Mouse (Mus musculus) forebrain, embryonic 16.5 days (tissue): ENCODE measurements around the gene Anp32e. TPM values are rescaled to one million over a fixed set of nuclear protein-coding genes. Genes with fewer than 3 reads are reported as not detected.
"Not testable (repeated sequence)": the region's sequence is repeated elsewhere in the genome, so short reads cannot be mapped to it uniquely, and the experiment has no call there.

Experiments
- ATAC-seq: fragments of 200-750 bp; cut with Nextera tagmentation; 2 replicates; pipeline ENCODE4 v1.8.0; 2017; ENCODE audit warnings: mild to moderate bottlenecking, moderate library complexity
- H3K27ac ChIP-seq: fragments of 300-500 bp; sonication (generic); 2 replicates; pipeline ENCODE4 v1.5.1; 2014; ENCODE audit warnings: low read length, control low read depth
- H3K27me3 ChIP-seq: fragments of 300-500 bp; sonication (generic); replicated peaks from 2 replicates; pipeline ENCODE4 v1.6.1; 2014; ENCODE audit warnings: low read length; ENCODE audit not compliant: control insufficient read depth, insufficient read depth
- H3K36me3 ChIP-seq: fragments of 300-500 bp; sonication (generic); 2 replicates; pipeline ENCODE4 v1.6.1; 2014; ENCODE audit not compliant: control insufficient read depth, insufficient read depth
- H3K4me1 ChIP-seq: fragments of 300-500 bp; sonication (generic); replicated peaks from 2 replicates; pipeline ENCODE4 v1.6.1; 2014; ENCODE audit warnings: low read length; ENCODE audit not compliant: control insufficient read depth, insufficient read depth
- H3K4me2 ChIP-seq: fragments of 300-500 bp; sonication (generic); 2 replicates; pipeline ENCODE4 v1.6.1; 2014; ENCODE audit warnings: mild to moderate bottlenecking, low read length, control low read depth
- H3K4me3 ChIP-seq: fragments of 300-500 bp; sonication (generic); replicated peaks from 2 replicates; pipeline ENCODE4 v1.5.1; 2014; ENCODE audit warnings: mild to moderate bottlenecking, low read length, control low read depth
- H3K9ac ChIP-seq: fragments of 300-500 bp; sonication (generic); replicated peaks from 2 replicates; pipeline ENCODE4 v1.6.1; 2014; ENCODE audit warnings: low read depth, low read length, control low read depth
- H3K9me3 ChIP-seq: fragments of 300-500 bp; sonication (generic); 2 replicates; pipeline ENCODE4 v1.6.1; 2016; ENCODE audit warnings: low read length; ENCODE audit not compliant: control insufficient read depth
- WGBS: fragments of 180-500 bp; shearing (Covaris S2); extraction: QIAGEN DNeasy Blood & Tissue Kit; methylation state at CpG from one replicate; pipeline ENCODE4 v1.1.7; 2014; 5-methylcytosine and 5-hydroxymethylcytosine counted together
- polyA plus RNA-seq: library from polyadenylated mRNA; unstranded; fragments of >200 nt; fragmentation: Nextera tagmentation; extraction: Ambion mirVana; gene quantifications from 2 replicates; pipeline ENCODE4 v1.2.1, GENCODE M21; 2015

Anp32e gene
- polyA plus RNA-seq, 1 experiment from 2014 or later = 185 TPM

- not testable (repeated sequence) for H3K9ac ChIP-seq, H3K4me1 ChIP-seq, H3K4me3 ChIP-seq, ATAC-seq, H3K27ac ChIP-seq, H3K27me3 ChIP-seq, H3K4me2 ChIP-seq, H3K9me3 ChIP-seq, H3K36me3 ChIP-seq
- WGBS = 63% methylated on average over 2 of the region's 2 CpGs
Observed at GRCm38 (mm10) chr3:95920532-95920931, 8.5 kb upstream of the Anp32e start.

- not testable (repeated sequence) for H3K27me3 ChIP-seq, ATAC-seq, H3K4me2 ChIP-seq, H3K4me1 ChIP-seq, H3K36me3 ChIP-seq, H3K27ac ChIP-seq, H3K4me3 ChIP-seq, H3K9ac ChIP-seq, H3K9me3 ChIP-seq
- 93% methylated on average over 7 of the region's 7 CpGs for WGBS
Observed at GRCm38 (mm10) chr3:95923429-95923828, 5.6 kb upstream of the Anp32e start.

- Histone ChIP-seq H3K27me3 (no peaks in the 10 kb centered on the region), H3K9me3 (no peaks in the 10 kb centered on the region), H3K4me3 (no peak overlapping the region), H3K9ac (no peak overlapping the region), H3K4me2 (no peak overlapping the region), H3K27ac (no peak overlapping the region), H3K36me3 (no peaks in the 10 kb centered on the region), H3K4me1 (peaks cover 5% of the 10 kb centered on the region; the same call in 1 of the 2 replicates)
- ATAC-seq = no peak
- 67% methylated on average over 4 of the region's 4 CpGs for WGBS
Observed at GRCm38 (mm10) chr3:95924185-95924584, 4.9 kb upstream of the Anp32e start.

- H3K9me3 ChIP-seq = no peaks in the 10 kb centered on the region
- ATAC-seq = no peak
- WGBS = 84% methylated on average over 5 of the region's 5 CpGs
- no peak overlapping the region for H3K9ac ChIP-seq
- H3K4me2 ChIP-seq = no peak overlapping the region
- peaks cover 5% of the 10 kb centered on the region; the same call in 1 of the 2 replicates for H3K4me1 ChIP-seq
- no peaks in the 10 kb centered on the region for H3K27me3 ChIP-seq
- H3K36me3 ChIP-seq = no peaks in the 10 kb centered on the region
- no peak overlapping the region for H3K27ac ChIP-seq
- no peak overlapping the region for H3K4me3 ChIP-seq
Observed at GRCm38 (mm10) chr3:95925087-95925486, 4.0 kb upstream of the Anp32e start.

- H3K4me3 ChIP-seq = peak overlapping the region; percentile 79
- H3K27me3 ChIP-seq = no peaks in the 10 kb centered on the region
- 77% methylated on average over 6 of the region's 6 CpGs for WGBS
- H3K9me3 ChIP-seq = no peaks in the 10 kb centered on the region
- peak overlapping the region; percentile 68 for H3K27ac ChIP-seq
- no peak for ATAC-seq
- peak overlapping the region; percentile 45; the same call in 1 of the 2 replicates for H3K9ac ChIP-seq
- peak overlapping the region; percentile 64 for H3K4me2 ChIP-seq
- no peaks in the 10 kb centered on the region for H3K36me3 ChIP-seq
- H3K4me1 ChIP-seq = peaks cover 13% of the 10 kb centered on the region
Observed at GRCm38 (mm10) chr3:95928261-95928657, 787 bp upstream of the Anp32e start.

GRCm38 (mm10) chr3:95929581-95930470, 780 bp downstream of the Anp32e start:
- Histone ChIP-seq H3K9me3 (no peaks in the 10 kb centered on the region), H3K27ac (peak overlapping the region; percentile 91), H3K27me3 (no peaks in the 10 kb centered on the region), H3K36me3 (peaks cover 3% of the 10 kb centered on the region; the same call in 1 of the 2 replicates), H3K9ac (peak overlapping the region; percentile 84), H3K4me1 (peaks cover 13% of the 10 kb centered on the region), H3K4me3 (peak overlapping the region; percentile 79), H3K4me2 (peak overlapping the region; percentile 78)
- ATAC-seq = peak; percentile 30
- WGBS = under 1% methylated on average over 99 of the region's 105 CpGs

GRCm38 (mm10) chr3:95930471-95930789, 1.4 kb downstream of the Anp32e start:
- H3K4me2 ChIP-seq = peak overlapping the region; percentile 78
- H3K9me3 ChIP-seq = no peaks in the 10 kb centered on the region
- peak overlapping the region; percentile 84 for H3K9ac ChIP-seq
- peaks cover 5% of the 10 kb centered on the region; the same call in 1 of the 2 replicates for H3K36me3 ChIP-seq
- ATAC-seq = no peak
- H3K4me3 ChIP-seq = peak overlapping the region; percentile 79
- WGBS = 3% methylated on average over 5 of the region's 5 CpGs
- no peaks in the 10 kb centered on the region for H3K27me3 ChIP-seq
- H3K27ac ChIP-seq = peak overlapping the region; percentile 91
- H3K4me1 ChIP-seq = peaks cover 13% of the 10 kb centered on the region

- H3K4me2 ChIP-seq = no peak overlapping the region
- peaks cover 13% of the 10 kb centered on the region for H3K4me1 ChIP-seq
- ATAC-seq = no peak
- no peak overlapping the region for H3K4me3 ChIP-seq
- H3K9me3 ChIP-seq = no peaks in the 10 kb centered on the region
- 77% methylated on average over 1 of the region's 1 CpGs for WGBS
- H3K36me3 ChIP-seq = peaks cover 5% of the 10 kb centered on the region; the same call in 1 of the 2 replicates
- H3K27me3 ChIP-seq = no peaks in the 10 kb centered on the region
- no peak overlapping the region for H3K27ac ChIP-seq
- H3K9ac ChIP-seq = no peak overlapping the region
Observed at GRCm38 (mm10) chr3:95931471-95931870, 2.4 kb downstream of the Anp32e start.

GRCm38 (mm10) chr3:95932157-95932556, 3.1 kb downstream of the Anp32e start:
- H3K27me3 ChIP-seq = no peaks in the 10 kb centered on the region
- peaks cover 8% of the 10 kb centered on the region for H3K36me3 ChIP-seq
- H3K9me3 ChIP-seq = no peaks in the 10 kb centered on the region
- ATAC-seq = no peak
- no peak overlapping the region for H3K4me2 ChIP-seq
- no peak overlapping the region for H3K9ac ChIP-seq
- H3K27ac ChIP-seq = no peak overlapping the region
- no peak overlapping the region for H3K4me3 ChIP-seq
- peaks cover 13% of the 10 kb centered on the region for H3K4me1 ChIP-seq
- WGBS = 31% methylated on average over 1 of the region's 1 CpGs
